In the genomic region with DNA sequence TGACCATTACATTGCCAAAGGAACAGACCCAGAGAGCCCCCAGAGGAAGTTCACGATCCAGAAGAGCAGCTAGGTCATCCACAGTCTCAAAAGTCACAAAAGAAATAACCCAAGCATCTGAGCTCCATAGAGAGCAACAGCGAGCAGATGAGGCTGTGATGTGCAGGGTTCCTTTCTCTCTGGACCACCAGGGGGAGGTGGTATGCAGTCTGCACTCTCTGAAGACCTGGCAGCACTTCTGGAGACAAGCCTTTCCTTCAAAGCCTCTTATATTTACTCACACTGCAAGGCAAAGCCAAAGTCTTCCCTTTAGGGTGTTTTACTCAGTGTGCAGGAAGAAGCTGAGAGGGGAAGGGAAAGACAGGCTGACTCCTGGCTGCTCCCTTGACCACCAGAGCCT, we compare ENCODE assay signal across 8 mouse cellular contexts. TPM values are rescaled to one million over a fixed set of nuclear protein-coding genes. Genes with fewer than 3 reads are reported as not detected.
A peak's percentile ranks its signal among the peaks of the same experiment; 100 is the strongest.
DNase-seq lines count a peak whose midpoint lies in the region; ATAC-seq and TF ChIP-seq lines count a peak whose summit lies in the region.

No protein-coding gene starts in this region.

- peaks cover 40% of the 10 kb centered on the region for H3K4me1 ChIP-seq in E14TG2a.4 (replicated peaks; ENCODE audit: low read depth, low read length)
- peaks cover 26% of the 10 kb centered on the region for H3K4me1 ChIP-seq in limb, embryonic 13.5 days

- no peak overlapping the region for H3K4me3 ChIP-seq in E14TG2a.4 (replicated peaks; ENCODE audit: low read length)
- H3K4me3 ChIP-seq in limb, embryonic 13.5 days: no peak overlapping the region

- peak overlapping the region; percentile 39; the same call in 1 of the 2 replicates for H3K9ac ChIP-seq in limb, embryonic 13.5 days

- H3K4me2 ChIP-seq in limb, embryonic 13.5 days (replicated peaks): no peak overlapping the region

- H3K9me3 ChIP-seq in E14TG2a.4 (ENCODE audit: low read length): peaks cover 8% of the 10 kb centered on the region
- H3K9me3 ChIP-seq in limb, embryonic 13.5 days: no peaks in the 10 kb centered on the region

- H3K27me3 ChIP-seq in E14TG2a.4 (ENCODE audit: insufficient read depth, low read length): no peaks in the 10 kb centered on the region
- H3K27me3 ChIP-seq in limb, embryonic 13.5 days: no peaks in the 10 kb centered on the region

- 53% methylated on average over 2 of the region's 2 CpGs for WGBS in limb, embryonic 13.5 days

- H3K27ac ChIP-seq in limb, embryonic 13.5 days: no peak overlapping the region

- TF ChIP-seq CTCF in E14TG2a.4 (conservative IDR thresholded peaks at IDR 0.05; ENCODE audit: low read length): peak; percentile 52

- DNase-seq in layer of hippocampus, adult 11-12 months (ENCODE audit: low spot score): peak; percentile 65
- no peak for DNase-seq in layer of hippocampus, adult 9-10 months (ENCODE audit: low spot score)
- DNase-seq in adrenal gland, postnatal 36 days: peak; percentile 62 to 75
- peak; percentile 26 for DNase-seq in heart, adult 8-10 months (ENCODE audit: low spot score)
- DNase-seq in right cerebral cortex, adult 2 months (ENCODE audit: low spot score in 2 of 2): peak; percentile 67

- H3K36me3 ChIP-seq in E14TG2a.4 (ENCODE audit: insufficient read depth, low read length): peaks cover 53% of the 10 kb centered on the region
- H3K36me3 ChIP-seq in limb, embryonic 13.5 days: peaks cover 43% of the 10 kb centered on the region

- ATAC-seq in limb, embryonic 13.5 days (ENCODE audit: low FRiP score, low read depth): 0 out of 2 replicates have a peak, but pooled peaks have one; percentile 24
- no peak for ATAC-seq in erythroid progenitor cell, adult 5-6 weeks (replicated peaks; ENCODE audit: low FRiP score, poor library complexity, severe bottlenecking)

RNA-seq across cellular contexts. Expression of a gene that starts 25.5 kb away (rescaled TPM):
- 100 to 1,000 TPM; 121 to 160 TPM for total RNA-seq in adrenal gland, postnatal 36 days (2021)
- 10 to 100 TPM; 10.2 to 14.0 (median 12.8) TPM for total RNA-seq in heart, adult 8-10 months (2022)
- polyA plus RNA-seq in limb, embryonic 13.5 days (2015; fragmentation: Nextera tagmentation; extraction: Ambion mirVana): 6.8 and 7.6 TPM in 2 replicates
- 8.8 and 11.9 TPM in 2 replicates for total RNA-seq in erythroid progenitor cell, adult 5-6 weeks (2015; ENCODE audit: low replicate concordance)
- 5.9 and 6.7 TPM in 2 replicates for total RNA-seq in erythroid progenitor cell, adult 5-6 weeks (2017; ENCODE audit: low replicate concordance)

Comparison
In these comparisons a context has a peak if more than half of its experiments do, and no peak if none do; other contexts are left out.
1. RNA of a gene that starts 25.5 kb away (total RNA-seq): 121 to 160 TPM in adrenal gland, postnatal 36 days; 10.2 to 14.0 TPM in heart, adult 8-10 months and 5.9 to 11.9 TPM in erythroid progenitor cell, adult 5-6 weeks; every median in the first group is over 4 times any median in the second.